Mouse (Mus musculus) forebrain, postnatal 0 days (tissue): ENCODE data around the gene Eef1akmt1. TPM values are rescaled to one million over a fixed set of nuclear protein-coding genes. Genes with fewer than 3 reads are reported as not detected.

ENCODE experiments used
- ATAC-seq: fragments of 200-750 bp; cut with Nextera tagmentation; 2 replicates; pipeline ENCODE4 v1.8.0; 2017; ENCODE audit warnings: mild to moderate bottlenecking, moderate library complexity
- DNase-seq: peaks from one replicate; pipeline ENCODE4 v3.0.0-alpha.2; 2015
- H3K27ac ChIP-seq: fragments of 300-500 bp; sonication (generic); 2 replicates; pipeline ENCODE4 v1.5.1; 2014; ENCODE audit warnings: low read depth, mild to moderate bottlenecking, antibody characterized with exemption, low read length, moderate library complexity, mixed read lengths
- H3K27me3 ChIP-seq: fragments of 300-500 bp; sonication (generic); 2 replicates; pipeline ENCODE4 v1.6.1; 2014; ENCODE audit warnings: mild to moderate bottlenecking, low read length, mixed read lengths; ENCODE audit not compliant: insufficient read depth
- H3K36me3 ChIP-seq: fragments of 300-500 bp; sonication (generic); 2 replicates; pipeline ENCODE4 v1.6.1; 2014; ENCODE audit warnings: mild to moderate bottlenecking, moderate library complexity; ENCODE audit not compliant: insufficient read depth
- H3K4me1 ChIP-seq: fragments of 300-500 bp; sonication (generic); 2 replicates; pipeline ENCODE4 v1.6.1; 2014; ENCODE audit warnings: antibody characterized with exemption; ENCODE audit not compliant: insufficient read depth
- H3K4me2 ChIP-seq: fragments of 300-500 bp; sonication (generic); 2 replicates; pipeline ENCODE4 v1.6.1; 2014; ENCODE audit warnings: low read depth, mild to moderate bottlenecking, moderate library complexity
- H3K4me3 ChIP-seq: fragments of 300-500 bp; sonication (generic); 2 replicates; pipeline ENCODE4 v1.5.1; 2014; ENCODE audit warnings: low read depth, low read length, mixed read lengths
- H3K9ac ChIP-seq: fragments of 300-500 bp; sonication (generic); 2 replicates; pipeline ENCODE4 v1.6.1; 2014; ENCODE audit warnings: mild to moderate bottlenecking
- H3K9me3 ChIP-seq: fragments of 300-500 bp; sonication (generic); 2 replicates; pipeline ENCODE4 v1.6.1; 2016; ENCODE audit warnings: low read length
- CTCF ChIP-seq: sonication (generic); IDR thresholded peaks from 2 replicates; pipeline ENCODE4 v1.5.1; 2016; ENCODE audit warnings: antibody characterized with exemption, control low read depth, low read depth
- WGBS: fragments of 180-500 bp; shearing (Covaris S2); extraction: QIAGEN DNeasy Blood & Tissue Kit; methylation state at CpG from one replicate; pipeline ENCODE4 v1.1.7; 2014; 5-methylcytosine and 5-hydroxymethylcytosine counted together
- polyA plus RNA-seq: library from polyadenylated mRNA; unstranded; fragments of >200 nt; fragmentation: Nextera tagmentation; extraction: Ambion mirVana; gene quantifications from 2 replicates; pipeline ENCODE4 v1.2.1, GENCODE M21; 2015
- total RNA-seq: library from RNA; depleted of rRNA; stranded (reverse); fragments of >200 nt; gene quantifications from 2 replicates; pipeline ENCODE4 v1.2.3, GENCODE M21; 2014

Gene Eef1akmt1
- total and polyA plus RNA-seq, 2 experiments from 2014 or later: 45.7 to 82.9 TPM

GRCm38 (mm10) chr14:57574792-57575587, 3.6 kb upstream of the Eef1akmt1 start:
- H3K27me3 ChIP-seq: no peaks in the 10 kb centered on the region
- H3K4me3 ChIP-seq: no peak overlapping the region
- no peak for TF ChIP-seq CTCF
- H3K9me3 ChIP-seq: no peaks in the 10 kb centered on the region
- 82% methylated on average over 6 of the region's 6 CpGs for WGBS
- H3K36me3 ChIP-seq: no peaks in the 10 kb centered on the region
- H3K9ac ChIP-seq: no peak overlapping the region
- H3K4me2 ChIP-seq: no peak overlapping the region
- ATAC-seq (no peak), DNase-seq (no peak)
- no peak overlapping the region for H3K27ac ChIP-seq
- H3K4me1 ChIP-seq: peaks cover 5% of the 10 kb centered on the region; the same call in 1 of the 2 replicates

GRCm38 (mm10) chr14:57565626-57566025, 5.8 kb downstream of the Eef1akmt1 start:
- no peaks in the 10 kb centered on the region for H3K9me3 ChIP-seq
- no peak for TF ChIP-seq CTCF

GRCm38 (mm10) chr14:57556922-57557321, 14.5 kb downstream of the Eef1akmt1 start:
- ATAC-seq (no peak), DNase-seq (no peak)
- Histone ChIP-seq H3K4me1 (no peaks in the 10 kb centered on the region), H3K9me3 (no peaks in the 10 kb centered on the region), H3K4me3 (no peak overlapping the region), H3K9ac (no peak overlapping the region), H3K36me3 (no peaks in the 10 kb centered on the region), H3K27ac (no peak overlapping the region), H3K4me2 (no peak overlapping the region), H3K27me3 (no peaks in the 10 kb centered on the region)
- TF ChIP-seq CTCF: no peak
- 90% methylated on average over 1 of the region's 1 CpGs for WGBS

More at GRCm38 (mm10) chr14:57565626-57566025, 5.8 kb downstream of the Eef1akmt1 start:
- Histone ChIP-seq H3K4me3 (no peak overlapping the region), H3K36me3 (no peaks in the 10 kb centered on the region), H3K27ac (no peak overlapping the region), H3K9ac (no peak overlapping the region), H3K4me2 (no peak overlapping the region), H3K4me1 (peaks cover 2% of the 10 kb centered on the region; the same call in 1 of the 2 replicates), H3K27me3 (no peaks in the 10 kb centered on the region)
- DNase-seq (no peak), ATAC-seq (no peak)
- WGBS: 92% methylated on average over 6 of the region's 6 CpGs

GRCm38 (mm10) chr14:57555471-57556070, 15.8 kb downstream of the Eef1akmt1 start:
- H3K9me3 ChIP-seq: no peaks in the 10 kb centered on the region
- WGBS: 81% methylated on average over 7 of the region's 7 CpGs
- no peak overlapping the region for H3K4me2 ChIP-seq
- no peak for TF ChIP-seq CTCF
- H3K27me3 ChIP-seq: no peaks in the 10 kb centered on the region
- H3K4me3 ChIP-seq: no peak overlapping the region
- no peaks in the 10 kb centered on the region for H3K36me3 ChIP-seq
- no peak overlapping the region for H3K9ac ChIP-seq
- no peaks in the 10 kb centered on the region for H3K4me1 ChIP-seq
- H3K27ac ChIP-seq: no peak overlapping the region
- DNase-seq (no peak), ATAC-seq (no peak)

- H3K9ac ChIP-seq: no peak overlapping the region
- 96% methylated on average over 5 of the region's 5 CpGs for WGBS
- TF ChIP-seq CTCF: no peak
These were observed 17.0 kb downstream of the Eef1akmt1 start for GRCm38 (mm10) chr14:57554434-57554833.

GRCm38 (mm10) chr14:57552945-57553344, 18.5 kb downstream of the Eef1akmt1 start:
- Histone ChIP-seq H3K36me3 (peaks cover 8% of the 10 kb centered on the region; the same call in 1 of the 2 replicates), H3K4me1 (no peaks in the 10 kb centered on the region), H3K9ac (no peak overlapping the region), H3K27me3 (no peaks in the 10 kb centered on the region), H3K4me3 (no peak overlapping the region), H3K9me3 (no peaks in the 10 kb centered on the region), H3K27ac (no peak overlapping the region), H3K4me2 (no peak overlapping the region)
- DNase-seq (no peak), ATAC-seq (no peak)
- no peak for TF ChIP-seq CTCF

More at GRCm38 (mm10) chr14:57554434-57554833, 17.0 kb downstream of the Eef1akmt1 start:
- H3K4me2 ChIP-seq: no peak overlapping the region
- no peak overlapping the region for H3K27ac ChIP-seq
- ATAC-seq (no peak), DNase-seq (no peak)
- H3K27me3 ChIP-seq: no peaks in the 10 kb centered on the region
- H3K9me3 ChIP-seq: no peaks in the 10 kb centered on the region
- H3K4me3 ChIP-seq: no peak overlapping the region
- peaks cover 4% of the 10 kb centered on the region; the same call in 1 of the 2 replicates for H3K36me3 ChIP-seq
- H3K4me1 ChIP-seq: no peaks in the 10 kb centered on the region

- Histone ChIP-seq H3K4me3 (no peak overlapping the region), H3K27ac (no peak overlapping the region), H3K9me3 (no peaks in the 10 kb centered on the region), H3K4me1 (no peaks in the 10 kb centered on the region), H3K36me3 (peaks cover 22% of the 10 kb centered on the region), H3K27me3 (no peaks in the 10 kb centered on the region), H3K9ac (no peak overlapping the region), H3K4me2 (no peak overlapping the region)
- ATAC-seq (no peak), DNase-seq (no peak)
- WGBS: 83% methylated on average over 5 of the region's 5 CpGs
- TF ChIP-seq CTCF: no peak
These were observed 24.4 kb downstream of the Eef1akmt1 start for GRCm38 (mm10) chr14:57547062-57547461.
